ENCODE assay signal across 23 mouse cellular contexts in genomic region chr1:190159457-190159856, GRCm38 (mm10). TPM values are rescaled to one million over a fixed set of nuclear protein-coding genes. Genes with fewer than 3 reads are reported as not detected.
DNase-seq lines count a peak whose midpoint lies in the region; ATAC-seq lines count a peak whose summit lies in the region.
"Had no signal": no experiment of that assay in that cellular context is flagged by ENCODE, and none has a peak within 500 bp of the region (broad histone marks: within the 10 kb centered on the region; RNA-seq: fewer than 3 reads in every experiment).

No protein-coding gene starts in this region.

- H3K4me2 ChIP-seq in forebrain, embryonic 14.5 days (ENCODE audit: low read length) = no peak overlapping the region
- no peak overlapping the region for H3K4me2 ChIP-seq in hindbrain, embryonic 16.5 days (ENCODE audit: low read length)
- no peak overlapping the region for H3K4me2 ChIP-seq in midbrain, embryonic 11.5 days
- H3K4me2 ChIP-seq in midbrain, embryonic 16.5 days (ENCODE audit: low read length) = no peak overlapping the region
- H3K4me2 ChIP-seq: embryonic facial prominence, embryonic 13.5 days; heart, embryonic 11.5 days; heart, embryonic 15.5 days had no signal

- 39% methylated on average over 11 of the region's 11 CpGs for WGBS in forebrain, embryonic 10.5 days
- 23% methylated on average over 11 of the region's 11 CpGs for WGBS in forebrain, embryonic 14.5 days
- 50% methylated on average over 11 of the region's 11 CpGs for WGBS in hindbrain, embryonic 10.5 days
- 41% methylated on average over 11 of the region's 11 CpGs for WGBS in hindbrain, embryonic 16.5 days
- 33% methylated on average over 11 of the region's 11 CpGs for WGBS in midbrain, embryonic 11.5 days
- WGBS in midbrain, embryonic 16.5 days = 35% methylated on average over 11 of the region's 11 CpGs

- peak overlapping the region; percentile 70; the same call in 1 of the 2 replicates for H3K27ac ChIP-seq in forebrain, embryonic 10.5 days
- H3K27ac ChIP-seq in forebrain, embryonic 14.5 days (ENCODE audit: low read depth, low read length) = no peak overlapping the region
- H3K27ac ChIP-seq in hindbrain, embryonic 10.5 days = peak overlapping the region; percentile 67
- no peak overlapping the region for H3K27ac ChIP-seq in hindbrain, embryonic 16.5 days (ENCODE audit: low read depth, low read length)
- peak overlapping the region; percentile 48; the same call in 1 of the 2 replicates for H3K27ac ChIP-seq in midbrain, embryonic 11.5 days (ENCODE audit: low read depth, low read length)
- no peak overlapping the region for H3K27ac ChIP-seq in midbrain, embryonic 16.5 days (ENCODE audit: low read length)
- H3K27ac ChIP-seq: embryonic facial prominence, embryonic 13.5 days; heart, adult 2 months; heart, embryonic 15.5 days; hindbrain, postnatal 0 days had no signal

- no peak overlapping the region for H3K9ac ChIP-seq in forebrain, embryonic 14.5 days (ENCODE audit: low read length)
- no peak overlapping the region for H3K9ac ChIP-seq in hindbrain, embryonic 16.5 days (ENCODE audit: low read depth, low read length)
- no peak overlapping the region for H3K9ac ChIP-seq in midbrain, embryonic 11.5 days (ENCODE audit: low read length)
- no peak overlapping the region for H3K9ac ChIP-seq in midbrain, embryonic 16.5 days (ENCODE audit: low read depth, low read length)
- H3K9ac ChIP-seq: embryonic facial prominence, embryonic 13.5 days; heart, embryonic 15.5 days had no signal

- H3K4me3 ChIP-seq in forebrain, embryonic 10.5 days = no peak overlapping the region
- no peak overlapping the region for H3K4me3 ChIP-seq in forebrain, embryonic 14.5 days (ENCODE audit: low read depth, low read length)
- H3K4me3 ChIP-seq in hindbrain, embryonic 10.5 days = no peak overlapping the region
- no peak overlapping the region for H3K4me3 ChIP-seq in hindbrain, embryonic 16.5 days (ENCODE audit: low read length)
- no peak overlapping the region for H3K4me3 ChIP-seq in midbrain, embryonic 11.5 days (ENCODE audit: low read depth, low read length)
- no peak overlapping the region for H3K4me3 ChIP-seq in midbrain, embryonic 16.5 days (ENCODE audit: low read depth, low read length)
- H3K4me3 ChIP-seq: embryonic facial prominence, embryonic 13.5 days; heart, adult 2 months; heart, embryonic 15.5 days had no signal

- no peaks in the 10 kb centered on the region for H3K9me3 ChIP-seq in forebrain, embryonic 10.5 days
- H3K9me3 ChIP-seq in forebrain, embryonic 14.5 days (replicated peaks; ENCODE audit: control insufficient read depth, low read length) = no peaks in the 10 kb centered on the region
- no peaks in the 10 kb centered on the region for H3K9me3 ChIP-seq in hindbrain, embryonic 10.5 days
- H3K9me3 ChIP-seq in hindbrain, embryonic 16.5 days (ENCODE audit: control insufficient read depth, low read length) = no peaks in the 10 kb centered on the region
- no peaks in the 10 kb centered on the region for H3K9me3 ChIP-seq in midbrain, embryonic 11.5 days (ENCODE audit: control insufficient read depth, low read length)
- no peaks in the 10 kb centered on the region for H3K9me3 ChIP-seq in midbrain, embryonic 16.5 days (replicated peaks; ENCODE audit: control insufficient read depth, low read length, poor library complexity, severe bottlenecking)
- H3K9me3 ChIP-seq: embryonic facial prominence, embryonic 13.5 days; heart, embryonic 15.5 days had no signal

- peaks cover 48% of the 10 kb centered on the region for H3K27me3 ChIP-seq in forebrain, embryonic 10.5 days (ENCODE audit: poor library complexity, severe bottlenecking)
- 0 out of 2 replicates have a peak, but pooled peaks cover 2% of the 10 kb centered on the region for H3K27me3 ChIP-seq in forebrain, embryonic 14.5 days (replicated peaks; ENCODE audit: control insufficient read depth, insufficient read depth, low read length)
- peaks cover 11% of the 10 kb centered on the region; the same call in 1 of the 2 replicates for H3K27me3 ChIP-seq in hindbrain, embryonic 10.5 days (ENCODE audit: insufficient read depth, poor library complexity, severe bottlenecking)
- no peaks in the 10 kb centered on the region for H3K27me3 ChIP-seq in hindbrain, embryonic 16.5 days (replicated peaks; ENCODE audit: control insufficient read depth, insufficient read depth, low read length)
- H3K27me3 ChIP-seq in midbrain, embryonic 11.5 days (ENCODE audit: control insufficient read depth, insufficient read depth, low read length) = no peaks in the 10 kb centered on the region
- H3K27me3 ChIP-seq in midbrain, embryonic 16.5 days (ENCODE audit: control insufficient read depth, insufficient read depth, low read depth, low read length) = 0 out of 2 replicates have a peak, but pooled peaks cover 6% of the 10 kb centered on the region
- H3K27me3 ChIP-seq: heart, embryonic 15.5 days had no signal

- no peak for ATAC-seq in forebrain, embryonic 14.5 days
- no peak for ATAC-seq in hindbrain, embryonic 16.5 days
- ATAC-seq in midbrain, embryonic 11.5 days (ENCODE audit: low FRiP score) = 0 out of 2 replicates have a peak, but pooled peaks have one; percentile 34
- no peak for ATAC-seq in midbrain, embryonic 16.5 days
- ATAC-seq: CD4-positive, CD25-positive, alpha-beta regulatory T cell, adult 4 months; hindbrain, postnatal 0 days had no signal

- H3K36me3 ChIP-seq in forebrain, embryonic 10.5 days (replicated peaks) = peaks cover 15% of the 10 kb centered on the region
- 0 out of 2 replicates have a peak, but pooled peaks cover 3% of the 10 kb centered on the region for H3K36me3 ChIP-seq in forebrain, embryonic 14.5 days (ENCODE audit: control insufficient read depth, insufficient read depth, low read length)
- peaks cover 41% of the 10 kb centered on the region for H3K36me3 ChIP-seq in hindbrain, embryonic 10.5 days
- no peaks in the 10 kb centered on the region for H3K36me3 ChIP-seq in hindbrain, embryonic 16.5 days (ENCODE audit: control insufficient read depth, insufficient read depth, low read length)
- 0 out of 2 replicates have a peak, but pooled peaks cover 2% of the 10 kb centered on the region for H3K36me3 ChIP-seq in midbrain, embryonic 11.5 days (ENCODE audit: control insufficient read depth, insufficient read depth, low read length)
- no peaks in the 10 kb centered on the region for H3K36me3 ChIP-seq in midbrain, embryonic 16.5 days (ENCODE audit: control insufficient read depth, insufficient read depth, low read length)
- H3K36me3 ChIP-seq: embryonic facial prominence, embryonic 13.5 days; G1E had no signal

- no peak for DNase-seq in forebrain, embryonic 10.5 days (ENCODE audit: extremely low spot score, low spot score)
- DNase-seq in forebrain, embryonic 14.5 days (ENCODE audit: low spot score) = no peak
- no peak for DNase-seq in hindbrain, embryonic 10.5 days (ENCODE audit: low spot score)
- DNase-seq in midbrain, embryonic 11.5 days (ENCODE audit: low spot score, missing footprints) = peak; percentile 89
- DNase-seq in heart, adult 18-20 months = no peak
- DNase-seq: adrenal gland, postnatal 10 days; B cell, adult 2 months; cerebellum, adult 11-12 months; cerebellum, adult 9-10 months; cerebellum, postnatal 25 days; gastrocnemius, postnatal 10 days; heart, adult 2 months; heart, postnatal 14 days; kidney, adult 11 months had no signal

- peaks cover 46% of the 10 kb centered on the region for H3K4me1 ChIP-seq in forebrain, embryonic 10.5 days
- peaks cover 14% of the 10 kb centered on the region; the same call in 1 of the 2 replicates for H3K4me1 ChIP-seq in forebrain, embryonic 14.5 days (ENCODE audit: control insufficient read depth, insufficient read depth, low read length)
- H3K4me1 ChIP-seq in hindbrain, embryonic 10.5 days (replicated peaks) = peaks cover 63% of the 10 kb centered on the region
- H3K4me1 ChIP-seq in hindbrain, embryonic 16.5 days (ENCODE audit: control insufficient read depth, insufficient read depth, low read depth, low read length) = peaks cover 3% of the 10 kb centered on the region; the same call in 1 of the 2 replicates
- H3K4me1 ChIP-seq in midbrain, embryonic 11.5 days (ENCODE audit: control insufficient read depth, insufficient read depth, low read length) = peaks cover 22% of the 10 kb centered on the region
- H3K4me1 ChIP-seq in midbrain, embryonic 16.5 days (ENCODE audit: control insufficient read depth, insufficient read depth, low read length) = peaks cover 6% of the 10 kb centered on the region
- H3K4me1 ChIP-seq: embryonic facial prominence, embryonic 13.5 days had no signal

RNA-seq across cellular contexts. Expression of gene Prox1, which starts 11.1 kb away (rescaled TPM):
- 3.1 and 3.8 TPM in 2 replicates for polyA plus RNA-seq in forebrain, embryonic 10.5 days (2016; fragmentation: Nextera tagmentation; extraction: Ambion mirVana)
- 10.2 and 12.8 TPM in 2 replicates for polyA plus RNA-seq in forebrain, embryonic 14.5 days (2014; fragmentation: Nextera tagmentation; extraction: Ambion mirVana)
- 7.5 and 9.4 TPM in 2 replicates for polyA plus RNA-seq in hindbrain, embryonic 10.5 days (2016; fragmentation: Nextera tagmentation; extraction: Ambion mirVana)
- polyA plus RNA-seq in hindbrain, embryonic 16.5 days (2015; fragmentation: Nextera tagmentation; extraction: Ambion mirVana) = 6.1 and 6.9 TPM in 2 replicates
- 8.3 TPM in 2 replicates for polyA plus RNA-seq in midbrain, embryonic 11.5 days (2014; fragmentation: Nextera tagmentation; extraction: Ambion mirVana)
- 15.9 and 33.5 TPM in 2 replicates for polyA plus RNA-seq in midbrain, embryonic 16.5 days (2015; fragmentation: Nextera tagmentation; extraction: Ambion mirVana)
- total RNA-seq in heart, adult 18-20 months (2021) = 10 to 100 TPM; 36.6 to 44.4 TPM
- total RNA-seq: hematopoietic stem cell, adult 5-6 weeks had no signal
- polyA plus RNA-seq: G1E had no signal

Comparison
In these comparisons a context has a peak if more than half of its experiments do, and no peak if none do; other contexts are left out.
1. H3K27ac ChIP-seq: peak in forebrain, embryonic 10.5 days (single experiment), hindbrain, embryonic 10.5 days (single experiment) and midbrain, embryonic 11.5 days (single experiment); none in forebrain, embryonic 14.5 days (single experiment), hindbrain, embryonic 16.5 days (single experiment) and midbrain, embryonic 16.5 days (single experiment).